Mouse (Mus musculus): Measurements from ENCODE around the gene Exoc3l4. TPM values are rescaled to one million over a fixed set of nuclear protein-coding genes. Genes with fewer than 3 reads are reported as not detected.

Exoc3l4 gene
- polyA plus RNA-seq, 1 experiment = 5.5 TPM

- Histone ChIP-seq H3K27me3 (ENCODE audit: control insufficient read depth, insufficient read depth, low read length) (no peaks in the 10 kb centered on the region), H3K4me3 (ENCODE audit: control insufficient read depth, low read depth, low read length) (no peak overlapping the region), H3K27ac (ENCODE audit: control insufficient read depth, insufficient read depth, low read depth, low read length) (no peak overlapping the region), H3K4me1 (ENCODE audit: control insufficient read depth, insufficient read depth, low read length) (no peaks in the 10 kb centered on the region), H3K36me3 (ENCODE audit: control insufficient read depth, insufficient read depth, low read length) (no peaks in the 10 kb centered on the region)
- TF ChIP-seq POLR2A (IDR thresholded peaks at IDR 0.05; ENCODE audit: control insufficient read depth, low read depth, low read length) (no peak), CTCF (IDR thresholded peaks at IDR 0.05; ENCODE audit: control insufficient read depth, insufficient read depth, insufficient replicate concordance, low read depth, low read length) (no peak)
Measured at GRCm38 (mm10) chr12:111447898-111448760, 31.3 kb downstream of the Exoc3l4 start.

DNA sequence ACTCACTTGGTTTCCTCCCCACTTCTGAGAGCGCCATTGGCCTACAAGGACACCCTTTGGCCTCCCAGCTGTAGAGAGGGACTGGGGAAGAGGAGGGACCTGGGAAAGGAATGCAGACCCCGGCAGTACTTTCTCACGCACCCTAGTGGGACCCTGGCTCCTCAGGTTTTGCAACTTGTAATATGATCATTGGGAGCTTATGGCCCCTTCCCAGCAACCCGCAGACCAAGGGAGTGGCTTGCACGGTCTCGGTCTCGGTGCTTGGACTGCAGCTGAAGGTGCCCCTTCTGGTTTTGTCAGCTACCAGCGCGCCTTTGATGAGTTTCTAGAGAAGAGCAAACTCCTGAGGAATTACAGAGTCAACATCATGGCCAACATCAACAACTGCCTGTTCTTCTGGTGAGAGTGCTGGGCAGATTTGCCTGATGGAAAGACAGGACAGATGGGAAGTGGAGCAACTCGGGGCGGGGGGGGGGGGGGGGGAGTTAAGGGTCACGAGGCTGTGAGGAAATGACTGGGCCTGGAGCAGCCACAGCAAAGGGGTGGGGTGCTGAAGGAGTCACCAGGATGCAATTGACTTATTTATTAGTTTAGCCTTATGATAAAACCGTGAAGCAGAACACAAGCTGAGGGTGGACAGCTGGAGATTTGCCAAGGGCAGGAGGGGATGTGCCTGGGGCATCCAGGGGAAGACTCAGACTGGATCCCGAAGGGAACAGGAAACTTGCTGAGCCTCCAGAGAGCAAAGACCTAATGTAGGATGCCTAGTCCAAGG, 32.3 kb downstream of the Exoc3l4 start:
- Histone ChIP-seq H3K4me1 (ENCODE audit: control insufficient read depth, insufficient read depth, low read length) (no peaks in the 10 kb centered on the region), H3K27ac (ENCODE audit: control insufficient read depth, insufficient read depth, low read depth, low read length) (no peak overlapping the region), H3K36me3 (ENCODE audit: control insufficient read depth, insufficient read depth, low read length) (no peaks in the 10 kb centered on the region), H3K4me3 (ENCODE audit: control insufficient read depth, low read depth, low read length) (no peak overlapping the region), H3K27me3 (ENCODE audit: control insufficient read depth, insufficient read depth, low read length) (no peaks in the 10 kb centered on the region)
- TF ChIP-seq POLR2A (IDR thresholded peaks at IDR 0.05; ENCODE audit: control insufficient read depth, low read depth, low read length) = no peak
- no peak for TF ChIP-seq CTCF (IDR thresholded peaks at IDR 0.05; ENCODE audit: control insufficient read depth, insufficient read depth, insufficient replicate concordance, low read depth, low read length)

DNA sequence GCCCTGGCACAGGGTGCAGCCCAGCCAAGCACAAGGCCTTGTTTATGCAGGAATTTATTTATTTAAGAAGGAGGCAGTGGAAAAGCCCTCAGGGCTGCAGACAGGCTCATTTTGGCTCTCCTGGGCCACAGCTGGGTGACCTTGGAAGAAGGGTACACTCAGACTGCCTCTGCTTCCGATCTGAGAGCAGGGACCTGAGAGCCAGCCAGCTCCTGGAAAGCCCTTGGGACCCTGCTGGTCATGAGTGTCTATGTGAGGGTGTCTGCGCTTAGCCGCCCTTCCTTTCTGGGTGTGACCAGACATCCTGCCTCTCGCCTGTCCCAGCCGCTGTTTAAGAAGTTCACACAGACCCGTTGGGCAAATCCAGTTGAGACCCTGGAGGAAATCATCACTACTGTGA, 33.5 kb downstream of the Exoc3l4 start:
- Histone ChIP-seq H3K4me1 (ENCODE audit: control insufficient read depth, insufficient read depth, low read length) (no peaks in the 10 kb centered on the region), H3K36me3 (ENCODE audit: control insufficient read depth, insufficient read depth, low read length) (no peaks in the 10 kb centered on the region), H3K27me3 (ENCODE audit: control insufficient read depth, insufficient read depth, low read length) (no peaks in the 10 kb centered on the region), H3K4me3 (ENCODE audit: control insufficient read depth, low read depth, low read length) (no peak overlapping the region), H3K27ac (ENCODE audit: control insufficient read depth, insufficient read depth, low read depth, low read length) (no peak overlapping the region)
- TF ChIP-seq POLR2A (IDR thresholded peaks at IDR 0.05; ENCODE audit: control insufficient read depth, low read depth, low read length) (no peak), CTCF (IDR thresholded peaks at IDR 0.05; ENCODE audit: control insufficient read depth, insufficient read depth, insufficient replicate concordance, low read depth, low read length) (no peak)

- Histone ChIP-seq H3K36me3 (ENCODE audit: control insufficient read depth, insufficient read depth, low read length) (no peaks in the 10 kb centered on the region), H3K27ac (ENCODE audit: control insufficient read depth, insufficient read depth, low read depth, low read length) (no peak overlapping the region), H3K27me3 (ENCODE audit: control insufficient read depth, insufficient read depth, low read length) (no peaks in the 10 kb centered on the region), H3K4me1 (ENCODE audit: control insufficient read depth, insufficient read depth, low read length) (no peaks in the 10 kb centered on the region), H3K4me3 (ENCODE audit: control insufficient read depth, low read depth, low read length) (no peak overlapping the region)
- TF ChIP-seq POLR2A (IDR thresholded peaks at IDR 0.05; ENCODE audit: control insufficient read depth, low read depth, low read length) = no peak
- no peak for TF ChIP-seq CTCF (IDR thresholded peaks at IDR 0.05; ENCODE audit: control insufficient read depth, insufficient read depth, insufficient replicate concordance, low read depth, low read length)
Measured at GRCm38 (mm10) chr12:111451561-111451960, 34.7 kb downstream of the Exoc3l4 start.

DNA sequence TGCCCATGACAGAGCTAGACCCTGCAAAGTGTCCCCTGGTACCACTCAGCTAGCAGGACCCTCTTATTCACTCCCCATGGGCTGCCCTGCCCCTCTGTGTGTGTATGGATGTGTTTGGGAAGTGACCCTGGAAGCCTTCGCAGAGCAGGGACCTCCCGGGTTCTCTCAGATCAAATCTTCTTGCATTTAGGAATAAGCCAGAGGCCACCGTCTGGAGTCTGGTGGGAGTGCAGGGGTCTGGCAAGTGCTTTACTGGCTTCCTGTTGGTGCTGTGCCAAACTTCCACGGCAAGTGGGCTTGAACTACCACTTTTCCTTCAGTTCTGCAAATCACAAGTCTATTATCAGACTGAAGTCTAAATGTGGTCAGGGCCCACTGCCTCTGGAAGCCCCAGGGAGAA, 37.2 kb downstream of the Exoc3l4 start:
- Histone ChIP-seq H3K36me3 (ENCODE audit: control insufficient read depth, insufficient read depth, low read length) (no peaks in the 10 kb centered on the region), H3K27me3 (ENCODE audit: control insufficient read depth, insufficient read depth, low read length) (no peaks in the 10 kb centered on the region), H3K4me3 (ENCODE audit: control insufficient read depth, low read depth, low read length) (no peak overlapping the region), H3K4me1 (ENCODE audit: control insufficient read depth, insufficient read depth, low read length) (no peaks in the 10 kb centered on the region), H3K27ac (ENCODE audit: control insufficient read depth, insufficient read depth, low read depth, low read length) (no peak overlapping the region)
- TF ChIP-seq POLR2A (IDR thresholded peaks at IDR 0.05; ENCODE audit: control insufficient read depth, low read depth, low read length) = no peak
- no peak for TF ChIP-seq CTCF (IDR thresholded peaks at IDR 0.05; ENCODE audit: control insufficient read depth, insufficient read depth, insufficient replicate concordance, low read depth, low read length)

DNA sequence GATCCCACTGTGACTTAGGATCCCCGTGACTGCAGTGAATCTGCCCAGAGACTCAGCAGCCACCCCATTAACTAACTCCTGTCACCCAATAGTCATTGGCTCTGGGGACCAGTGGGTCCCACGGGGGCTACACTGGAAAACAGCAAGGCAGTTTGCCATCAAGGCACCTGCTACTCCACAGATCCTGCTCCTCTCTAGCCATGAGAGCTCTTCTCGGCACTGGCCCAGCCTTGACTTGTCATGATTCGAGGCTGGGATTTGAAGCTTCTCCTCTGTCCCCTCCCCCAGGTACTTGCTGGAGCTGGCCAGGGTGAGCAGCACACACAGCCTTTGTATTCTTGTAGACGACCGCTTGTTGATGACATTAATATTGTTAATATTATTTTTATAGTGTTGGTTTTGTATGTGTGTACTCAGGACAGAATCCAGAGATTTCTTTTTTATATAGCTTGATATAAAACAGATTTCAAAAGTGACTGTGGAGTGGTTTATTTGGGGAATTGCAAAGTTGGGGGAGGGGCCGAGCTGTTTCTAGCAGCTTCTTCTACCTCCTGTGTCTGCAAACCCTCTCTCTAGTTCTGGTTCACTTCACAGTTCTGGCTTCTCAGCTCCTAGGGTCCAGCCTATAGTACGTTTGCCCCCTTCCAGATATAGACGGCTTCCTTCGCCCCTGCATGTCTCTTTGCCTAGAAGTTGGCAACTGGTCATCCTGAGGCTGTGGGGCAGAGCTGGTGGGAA, 37.9 kb downstream of the Exoc3l4 start:
- Histone ChIP-seq H3K36me3 (ENCODE audit: control insufficient read depth, insufficient read depth, low read length) (no peaks in the 10 kb centered on the region), H3K4me3 (ENCODE audit: control insufficient read depth, low read depth, low read length) (no peak overlapping the region), H3K27ac (ENCODE audit: control insufficient read depth, insufficient read depth, low read depth, low read length) (no peak overlapping the region), H3K4me1 (ENCODE audit: control insufficient read depth, insufficient read depth, low read length) (no peaks in the 10 kb centered on the region), H3K27me3 (ENCODE audit: control insufficient read depth, insufficient read depth, low read length) (no peaks in the 10 kb centered on the region)
- no peak for TF ChIP-seq CTCF (IDR thresholded peaks at IDR 0.05; ENCODE audit: control insufficient read depth, insufficient read depth, insufficient replicate concordance, low read depth, low read length)
- no peak for TF ChIP-seq POLR2A (IDR thresholded peaks at IDR 0.05; ENCODE audit: control insufficient read depth, low read depth, low read length)
